Mouse (Mus musculus): ENCODE measurements around the gene Npw.

DNA sequence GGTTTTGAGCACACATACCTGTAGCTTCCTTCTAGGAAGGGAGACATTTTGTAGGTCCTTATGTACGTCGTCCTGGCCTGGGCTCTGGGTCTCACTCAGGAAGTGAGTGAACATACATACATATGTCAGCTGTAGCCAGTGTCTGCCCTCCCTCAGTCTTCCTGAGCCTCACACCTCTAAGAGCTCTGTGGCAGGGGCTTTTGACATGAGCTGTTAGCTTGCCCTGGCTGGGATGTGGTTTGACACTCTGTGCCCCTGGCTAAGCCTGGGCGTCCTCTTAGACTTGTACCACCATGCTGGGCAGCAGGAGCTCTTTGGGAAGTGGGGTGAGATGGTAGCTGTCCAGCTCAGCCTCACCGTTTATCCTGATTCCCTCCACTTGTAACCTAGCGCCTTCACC, 13.1 kb upstream of the Npw start:
- TF ChIP-seq CTCF (IDR thresholded peaks at IDR 0.05; ENCODE audit: extremely low read depth, insufficient read depth, low read length) = no peak
- TF ChIP-seq POLR2A (IDR thresholded peaks at IDR 0.05; ENCODE audit: extremely low read depth, insufficient read depth, low read length) = no peak

Measured in cortical plate, adult 2 months (tissue).